ENCODE assay signal across 37 mouse cellular contexts in genomic region chr1:86480288-86480687, GRCm38 (mm10). TPM values are rescaled to one million over a fixed set of nuclear protein-coding genes. Genes with fewer than 3 reads are reported as not detected.
DNase-seq lines count a peak whose midpoint lies in the region; ATAC-seq lines count a peak whose summit lies in the region.
"Had no signal": no experiment of that assay in that cellular context is flagged by ENCODE, and none has a peak within 500 bp of the region (broad histone marks: within the 10 kb centered on the region; RNA-seq: fewer than 3 reads in every experiment).

No protein-coding gene starts in this region.

- no peak for ATAC-seq in kidney, embryonic 14.5 days (ENCODE audit: low FRiP score, low TSS enrichment)
- 0 out of 2 replicates have a peak, but pooled peaks have one; percentile 22 for ATAC-seq in liver, embryonic 15.5 days (ENCODE audit: insufficient read depth)
- ATAC-seq: forebrain, postnatal 0 days; midbrain, embryonic 13.5 days had no signal

- H3K9me3 ChIP-seq in kidney, embryonic 14.5 days (ENCODE audit: control insufficient read depth, low read length), result no peaks in the 10 kb centered on the region
- H3K9me3 ChIP-seq in liver, embryonic 15.5 days (replicated peaks), result no peaks in the 10 kb centered on the region
- H3K9me3 ChIP-seq: embryonic facial prominence, embryonic 13.5 days; hindbrain, embryonic 12.5 days; midbrain, embryonic 13.5 days had no signal

- H3K36me3 ChIP-seq in kidney, embryonic 14.5 days (ENCODE audit: control insufficient read depth, insufficient read depth, low read length), result no peaks in the 10 kb centered on the region
- no peaks in the 10 kb centered on the region for H3K36me3 ChIP-seq in liver, embryonic 15.5 days (replicated peaks)
- H3K36me3 ChIP-seq: embryonic facial prominence, embryonic 13.5 days; G1E; hindbrain, embryonic 12.5 days; midbrain, embryonic 13.5 days had no signal

- H3K4me2 ChIP-seq in kidney, embryonic 14.5 days (replicated peaks; ENCODE audit: low read depth, low read length), result no peak overlapping the region
- peak overlapping the region; percentile 52 for H3K4me2 ChIP-seq in liver, embryonic 15.5 days
- H3K4me2 ChIP-seq: embryonic facial prominence, embryonic 13.5 days; heart, embryonic 11.5 days; hindbrain, embryonic 12.5 days; midbrain, embryonic 13.5 days had no signal

- peak overlapping the region; percentile 93; the same call in 1 of the 2 replicates for H3K27ac ChIP-seq in kidney, embryonic 14.5 days (ENCODE audit: low read depth, low read length)
- H3K27ac ChIP-seq in liver, embryonic 15.5 days (replicated peaks), result peak overlapping the region; percentile 95
- H3K27ac ChIP-seq: midbrain, embryonic 13.5 days had no signal

- H3K27me3 ChIP-seq in kidney, embryonic 14.5 days (ENCODE audit: control insufficient read depth, insufficient read depth, low read length), result no peaks in the 10 kb centered on the region
- H3K27me3 ChIP-seq in liver, embryonic 15.5 days, result no peaks in the 10 kb centered on the region
- H3K27me3 ChIP-seq: embryonic facial prominence, embryonic 13.5 days; hindbrain, embryonic 12.5 days; megakaryocyte, embryonic 14.5 days; midbrain, embryonic 13.5 days had no signal

- WGBS in kidney, embryonic 14.5 days, result 78% methylated on average over 6 of the region's 6 CpGs
- 41% methylated on average over 6 of the region's 6 CpGs for whole genome bisulfite sequencing in liver, embryonic 15.5 days (ENCODE audit: insufficient replicate concordance)

- H3K9ac ChIP-seq in kidney, embryonic 14.5 days (ENCODE audit: low read depth, low read length), result no peak overlapping the region
- H3K9ac ChIP-seq in liver, embryonic 15.5 days, result peak overlapping the region; percentile 25
- H3K9ac ChIP-seq: embryonic facial prominence, embryonic 13.5 days; forebrain, postnatal 0 days; hindbrain, embryonic 12.5 days; midbrain, embryonic 13.5 days had no signal

- DNase-seq in kidney, adult 18-20 months, result no peak
- DNase-seq in c-Kit-positive CD71-positive TER-119-positive erythroid progenitor cells, embryonic 14.5 days (ENCODE audit: low spot score), result peak; percentile 56
- peak; percentile 75 for DNase-seq in liver
- DNase-seq in layer of hippocampus, adult 18-20 months (ENCODE audit: low spot score in 2 of 2), result no peak
- DNase-seq in embryo, embryonic 9.5 days (ENCODE audit: extremely low spot score), result no peak
- DNase-seq in cerebellum, adult 11-12 months, result no peak
- DNase-seq: adrenal gland, postnatal 10 days; cerebellum, adult 11 months; cerebellum, adult 9-11 months; embryo, embryonic 11 days; forebrain, postnatal 0 days; gastrocnemius, postnatal 25 days; heart, adult 11 months; heart, postnatal 36 days; kidney, adult 8-10 months; kidney, postnatal 36 days; layer of hippocampus, postnatal 36 days; lung, postnatal 4 days; thymus, adult 18-20 months; thymus, postnatal 25 days had no signal

- H3K4me3 ChIP-seq in kidney, embryonic 14.5 days (ENCODE audit: low read length), result no peak overlapping the region
- no peak overlapping the region for H3K4me3 ChIP-seq in liver, embryonic 15.5 days (replicated peaks)
- H3K4me3 ChIP-seq: embryonic facial prominence, embryonic 13.5 days; erythroblast, embryonic 14.5 days; hindbrain, embryonic 12.5 days; megakaryocyte, embryonic 14.5 days; midbrain, embryonic 13.5 days had no signal

- peaks cover 9% of the 10 kb centered on the region for H3K4me1 ChIP-seq in kidney, embryonic 14.5 days (ENCODE audit: control insufficient read depth, insufficient read depth, low read length)
- peaks cover 67% of the 10 kb centered on the region for H3K4me1 ChIP-seq in liver, embryonic 15.5 days (replicated peaks)

RNA-seq across cellular contexts. Expression of gene Ptma, which starts 46.2 kb away (rescaled TPM):
- 3,750 and 4,450 TPM in 2 replicates for polyA plus RNA-seq in kidney, embryonic 14.5 days (2014; fragmentation: Nextera tagmentation; extraction: Ambion mirVana)
- polyA plus RNA-seq in liver, embryonic 15.5 days (2015; fragmentation: Nextera tagmentation; extraction: Ambion mirVana), result 634 and 778 TPM in 2 replicates
- total RNA-seq in layer of hippocampus, adult 18-20 months (2021), result 100 to 1,000 TPM; 470 to 490 TPM

RNA-seq across cellular contexts. Expression of gene Tex44, which starts 54.2 kb away (rescaled TPM):
- polyA plus RNA-seq in kidney, embryonic 14.5 days (2014; fragmentation: Nextera tagmentation; extraction: Ambion mirVana), result not detected in 2 replicates
- polyA plus RNA-seq in liver, embryonic 15.5 days (2015; fragmentation: Nextera tagmentation; extraction: Ambion mirVana), result not detected in 2 replicates
- total RNA-seq in layer of hippocampus, adult 18-20 months (2021), result not detected
- total RNA-seq: adrenal gland, postnatal 10 days; gastrocnemius, postnatal 25 days; heart, postnatal 36 days; layer of hippocampus, postnatal 36 days; liver, adult 2 months; monocyte, adult 5-6 weeks had no signal
- polyA plus RNA-seq: embryonic facial prominence, embryonic 13.5 days; erythroblast, embryonic 14.5 days; forebrain, embryonic 11.5 days; forebrain, postnatal 0 days; G1E; heart, embryonic 11.5 days; heart, embryonic 16.5 days; hindbrain, embryonic 12.5 days; limb, embryonic 11.5 days; liver, adult 2 months; lung, postnatal 0 days; midbrain, embryonic 13.5 days; neural tube, embryonic 14.5 days; stomach, embryonic 14.5 days had no signal

RNA-seq across cellular contexts. Expression of gene Nmur1, which starts 54.3 kb away (rescaled TPM):
- not detected in 2 replicates for polyA plus RNA-seq in kidney, embryonic 14.5 days (2014; fragmentation: Nextera tagmentation; extraction: Ambion mirVana)
- not detected in 2 replicates for polyA plus RNA-seq in liver, embryonic 15.5 days (2015; fragmentation: Nextera tagmentation; extraction: Ambion mirVana)
- total RNA-seq in layer of hippocampus, adult 18-20 months (2021), result not detected
- total RNA-seq: adrenal gland, postnatal 10 days; G1E; gastrocnemius, postnatal 25 days; heart, postnatal 36 days; layer of hippocampus, postnatal 36 days; liver, adult 2 months; monocyte, adult 5-6 weeks had no signal
- polyA plus RNA-seq: embryonic facial prominence, embryonic 13.5 days; erythroblast, embryonic 14.5 days; forebrain, embryonic 11.5 days; G1E; heart, embryonic 11.5 days; heart, embryonic 16.5 days; liver, adult 2 months; midbrain, embryonic 13.5 days; neural tube, embryonic 14.5 days; stomach, embryonic 14.5 days had no signal

Comparison
In these comparisons a context has a peak if more than half of its experiments do, and no peak if none do; other contexts are left out.
1. DNase-seq: peak in c-Kit-positive CD71-positive TER-119-positive erythroid progenitor cells, embryonic 14.5 days (single experiment) and liver (single experiment); none in kidney, adult 18-20 months (single experiment), layer of hippocampus, adult 18-20 months (0 of 2), embryo, embryonic 9.5 days (single experiment) and cerebellum, adult 11-12 months (single experiment).